Mouse (Mus musculus) E14TG2a.4 (cell line): ENCODE results near the gene Palm.

Source experiments
- H3K27me3 ChIP-seq: 2 replicates; pipeline ENCODE4 v1.6.1; 2014; ENCODE audit warnings: low read length, control low read depth; ENCODE audit not compliant: insufficient read depth
- H3K36me3 ChIP-seq: 2 replicates; pipeline ENCODE4 v1.6.1; 2014; ENCODE audit warnings: low read length, control low read depth; ENCODE audit not compliant: insufficient read depth
- H3K4me1 ChIP-seq: replicated peaks from 2 replicates; pipeline ENCODE4 v1.6.1; 2014; ENCODE audit warnings: low read depth, low read length, control low read depth
- H3K4me3 ChIP-seq: replicated peaks from 2 replicates; pipeline ENCODE4 v1.5.1; 2014; ENCODE audit warnings: mild to moderate bottlenecking, low read length
- H3K9me3 ChIP-seq: 2 replicates; pipeline ENCODE4 v1.6.1; 2014; ENCODE audit warnings: low read length, control low read depth
- CTCF ChIP-seq: conservative IDR thresholded peaks from 2 replicates; pipeline ENCODE4 v1.5.1; 2014; ENCODE audit warnings: low read length
- NANOG ChIP-seq: IDR thresholded peaks from 2 replicates; pipeline ENCODE4 v1.6.1; 2014; ENCODE audit warnings: borderline replicate concordance, low read length, mixed read lengths
- POU5F1 ChIP-seq: IDR thresholded peaks from 2 replicates; pipeline ENCODE4 v1.6.1; 2014; ENCODE audit warnings: low read length, borderline replicate concordance

The Palm gene

GRCm38 (mm10) chr10:79789581-79789980 is 3.8 kb upstream of the Palm start:
- H3K4me1 ChIP-seq: peaks cover 21% of the 10 kb centered on the region
- no peaks in the 10 kb centered on the region for H3K9me3 ChIP-seq
- H3K36me3 ChIP-seq: no peaks in the 10 kb centered on the region
- TF ChIP-seq POU5F1 (no peak), NANOG (no peak), CTCF (no peak)
- no peak overlapping the region for H3K4me3 ChIP-seq
- H3K27me3 ChIP-seq: peaks cover 45% of the 10 kb centered on the region

DNA sequence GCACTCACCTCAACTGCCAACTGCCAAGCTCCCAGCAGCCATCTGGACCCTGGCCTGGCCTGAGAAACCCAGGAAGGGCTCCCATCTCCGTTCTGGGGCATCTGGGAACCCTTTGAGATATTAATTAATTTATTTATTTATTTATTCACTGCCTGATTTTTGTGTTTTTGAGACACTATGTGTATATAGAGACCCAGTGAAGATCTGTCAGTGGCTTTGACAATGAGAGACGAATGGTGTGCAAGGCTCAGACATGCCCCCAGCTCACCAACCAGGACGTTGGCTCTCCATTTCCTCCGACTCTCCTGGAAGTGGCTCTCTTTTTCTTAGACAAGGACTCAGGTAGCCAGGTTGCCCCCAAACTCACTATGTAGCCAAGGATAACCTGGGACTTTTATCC is 2.5 kb upstream of the Palm start, which contains the start of gene Prss57:
Gene Prss57 (minus strand): TSS at position 101 of the 400 bp plus-strand sequence.
- TF ChIP-seq NANOG (no peak), CTCF (no peak), POU5F1 (no peak)

GRCm38 (mm10) chr10:79792339-79793040 is 882 bp upstream of the Palm start:
- H3K9me3 ChIP-seq: no peaks in the 10 kb centered on the region
- no peaks in the 10 kb centered on the region for H3K36me3 ChIP-seq
- H3K4me1 ChIP-seq: peaks cover 45% of the 10 kb centered on the region
- no peak for TF ChIP-seq NANOG
- TF ChIP-seq POU5F1: no peak
- no peak for TF ChIP-seq CTCF
- H3K27me3 ChIP-seq: peaks cover 38% of the 10 kb centered on the region
- H3K4me3 ChIP-seq: no peak overlapping the region

More for the DNA sequence above, 2.5 kb upstream of the Palm start, which contains the start of gene Prss57:
- Histone ChIP-seq H3K36me3 (no peaks in the 10 kb centered on the region), H3K4me3 (no peak within 1 kb of the TSS), H3K27me3 (peaks cover 38% of the 10 kb centered on the region), H3K9me3 (no peaks in the 10 kb centered on the region), H3K4me1 (peaks cover 29% of the 10 kb centered on the region)

DNA sequence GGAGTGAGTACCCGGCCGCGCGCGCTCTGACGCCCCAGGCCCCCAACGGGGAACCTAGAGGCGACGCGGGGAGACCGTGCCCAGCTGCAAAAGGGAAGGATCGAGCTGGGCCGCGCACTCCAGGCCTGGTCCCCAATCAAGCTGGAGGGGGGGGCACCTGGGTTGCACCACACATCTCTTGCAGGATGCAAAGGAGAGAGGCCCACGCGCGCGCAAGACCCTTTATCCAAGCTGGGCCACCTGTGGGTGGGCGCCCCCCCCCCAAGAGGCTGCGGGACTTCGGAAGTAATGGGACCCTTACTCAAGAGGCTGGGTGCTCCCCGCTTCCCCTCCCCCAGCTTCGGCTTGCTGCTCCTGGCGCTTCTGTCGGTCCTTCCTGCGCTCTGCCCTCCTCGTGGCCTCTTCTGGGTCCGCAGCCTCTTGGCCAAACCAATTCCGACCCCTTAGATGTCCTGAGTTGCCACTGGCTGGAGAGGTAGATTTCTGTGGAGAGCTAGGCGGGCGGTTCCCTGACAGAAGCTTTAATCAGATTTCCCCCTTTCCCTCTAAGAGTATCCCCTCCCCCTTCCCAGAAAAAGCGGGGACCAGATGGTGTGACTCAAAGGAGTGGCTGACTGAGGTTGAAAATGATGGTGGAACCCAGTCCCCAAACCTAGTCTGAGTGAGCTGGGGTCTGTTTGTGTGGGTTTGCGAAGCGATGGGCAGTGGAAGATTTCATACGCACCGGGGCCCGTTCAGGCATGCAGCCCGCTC is 542 bp downstream of the Palm start:
- Histone ChIP-seq H3K36me3 (no peaks in the 10 kb centered on the region), H3K27me3 (peaks cover 35% of the 10 kb centered on the region), H3K9me3 (no peaks in the 10 kb centered on the region), H3K4me3 (peak overlapping the region; percentile 91), H3K4me1 (peaks cover 56% of the 10 kb centered on the region)
- TF ChIP-seq CTCF: no peak
- no peak for TF ChIP-seq POU5F1
- TF ChIP-seq NANOG: no peak

GRCm38 (mm10) chr10:79794491-79794931 is 1.1 kb downstream of the Palm start:
- Histone ChIP-seq H3K36me3 (no peaks in the 10 kb centered on the region), H3K27me3 (peaks cover 29% of the 10 kb centered on the region)

GRCm38 (mm10) chr10:79795905-79796304 is 2.5 kb downstream of the Palm start:
- Histone ChIP-seq H3K4me1 (peaks cover 69% of the 10 kb centered on the region), H3K27me3 (peaks cover 17% of the 10 kb centered on the region), H3K9me3 (no peaks in the 10 kb centered on the region), H3K4me3 (no peak overlapping the region), H3K36me3 (no peaks in the 10 kb centered on the region)
- TF ChIP-seq CTCF (0 out of 2 replicates have a peak, but pooled peaks have one; percentile 12), NANOG (no peak)

More at GRCm38 (mm10) chr10:79794491-79794931, 1.1 kb downstream of the Palm start:
- Histone ChIP-seq H3K9me3 (no peaks in the 10 kb centered on the region), H3K4me3 (peak overlapping the region; percentile 91), H3K4me1 (peaks cover 59% of the 10 kb centered on the region)
- TF ChIP-seq CTCF (no peak), POU5F1 (no peak), NANOG (no peak)

DNA sequence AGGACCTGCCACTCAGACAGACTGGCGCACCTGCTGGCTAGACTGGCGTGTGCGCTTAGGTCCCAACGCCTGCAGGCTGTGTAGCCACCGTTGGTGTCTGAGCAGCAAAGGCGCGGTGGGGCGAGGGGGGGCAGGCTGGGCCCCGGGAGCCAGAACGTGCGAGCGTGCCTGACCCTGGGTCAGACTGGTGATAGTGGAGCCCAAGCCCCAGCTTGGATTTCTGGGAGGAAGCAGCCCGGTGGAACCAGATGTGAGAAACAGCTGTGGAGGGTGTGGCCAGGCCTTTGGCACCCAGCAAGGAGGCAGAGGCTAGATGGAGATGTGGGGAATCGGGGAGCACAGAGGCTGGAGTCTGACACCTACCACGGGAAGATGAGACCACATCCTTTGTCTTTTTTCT is 4.0 kb downstream of the Palm start:
- Histone ChIP-seq H3K27me3 (peaks cover 17% of the 10 kb centered on the region), H3K9me3 (no peaks in the 10 kb centered on the region), H3K36me3 (no peaks in the 10 kb centered on the region), H3K4me3 (peak overlapping the region; percentile 52), H3K4me1 (peaks cover 83% of the 10 kb centered on the region)
- TF ChIP-seq NANOG (no peak), CTCF (no peak), POU5F1 (no peak)

GRCm38 (mm10) chr10:79798289-79798928 is 5.0 kb downstream of the Palm start:
- Histone ChIP-seq H3K4me1 (peaks cover 88% of the 10 kb centered on the region), H3K27me3 (peaks cover 10% of the 10 kb centered on the region; the same call in 1 of the 2 replicates), H3K9me3 (no peaks in the 10 kb centered on the region), H3K4me3 (no peak overlapping the region), H3K36me3 (no peaks in the 10 kb centered on the region)
- no peak for TF ChIP-seq CTCF
- no peak for TF ChIP-seq NANOG
- TF ChIP-seq POU5F1: no peak
